Mouse (Mus musculus): ENCODE results near the gene Frmpd2.

DNA sequence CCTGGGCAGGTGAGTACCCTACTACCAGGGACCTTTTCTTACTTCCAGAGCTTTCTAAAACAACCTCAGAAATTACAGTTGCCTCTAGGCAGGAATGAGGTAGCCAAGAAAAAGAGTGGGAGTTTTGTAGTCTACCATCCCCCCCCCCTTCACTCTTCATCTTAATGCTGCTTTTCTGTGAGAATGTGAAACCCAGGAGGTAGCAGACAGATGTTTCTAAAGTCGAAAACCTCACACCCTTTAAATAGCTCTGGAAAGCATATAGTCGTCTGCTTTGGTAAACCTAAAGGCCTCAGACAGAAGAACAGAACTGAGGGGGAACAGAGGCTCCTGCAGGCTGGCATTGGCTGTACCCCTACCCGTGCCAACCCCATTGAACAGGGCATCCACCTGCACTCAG is 77.2 kb downstream of the Frmpd2 start:
- TF ChIP-seq POLR2A (IDR thresholded peaks at IDR 0.05; ENCODE audit: low read depth, low read length) = no peak
- TF ChIP-seq TCF12 (IDR thresholded peaks at IDR 0.05; ENCODE audit: low read depth, low read length) = no peak
- no peak for TF ChIP-seq RCOR1 (conservative IDR thresholded peaks at IDR 0.05; ENCODE audit: low read depth, low read length)
- no peak for TF ChIP-seq ETS1 (conservative IDR thresholded peaks at IDR 0.05; ENCODE audit: low read depth, low read length)
- TF ChIP-seq KAT2A (IDR thresholded peaks at IDR 0.05; ENCODE audit: insufficient replicate concordance, low read length) = no peak
- TF ChIP-seq MAZ (IDR thresholded peaks at IDR 0.05; ENCODE audit: low read depth, low read length) = no peak
- no peak for TF ChIP-seq ZMIZ1 (IDR thresholded peaks at IDR 0.05; ENCODE audit: low read depth, low read length)
- TF ChIP-seq EP300 (IDR thresholded peaks at IDR 0.05; ENCODE audit: low read length) = no peak
- no peak for TF ChIP-seq HCFC1 (IDR thresholded peaks at IDR 0.05; ENCODE audit: low read depth, low read length)
- no peak for TF ChIP-seq MEF2A (IDR thresholded peaks at IDR 0.05; ENCODE audit: borderline replicate concordance, low read depth, low read length)
- no peak for TF ChIP-seq MAX (IDR thresholded peaks at IDR 0.05; ENCODE audit: low read length)
- TF ChIP-seq CTCF (conservative IDR thresholded peaks at IDR 0.05 in 1 of 2, IDR thresholded peaks at IDR 0.05 in 1 of 2; ENCODE audit: low read depth in 2 of 2, low read length in 2 of 2) = no peak

Data from CH12.LX (cell line).